Mouse (Mus musculus) cerebellum, postnatal 10 days (tissue): ENCODE measurements around the gene Ciz1.
"Not testable (repeated sequence)": the region's sequence is repeated elsewhere in the genome, so short reads cannot be mapped to it uniquely, and the experiment has no call there.

Experiments
- DNase-seq, 2 experiments: peaks; one replicate each; pipeline ENCODE4 v3.0.0; 2021; ENCODE audit warnings: mixed read lengths in 2 of 2

Ciz1 gene

GRCm38 (mm10) chr2:32347019-32347418 is 5.1 kb upstream of the Ciz1 start:
- no peak for DNase-seq

- DNase-seq: peak; percentile 64 to 74
Measured at GRCm38 (mm10) chr2:32348311-32348710, 3.8 kb upstream of the Ciz1 start.

DNA sequence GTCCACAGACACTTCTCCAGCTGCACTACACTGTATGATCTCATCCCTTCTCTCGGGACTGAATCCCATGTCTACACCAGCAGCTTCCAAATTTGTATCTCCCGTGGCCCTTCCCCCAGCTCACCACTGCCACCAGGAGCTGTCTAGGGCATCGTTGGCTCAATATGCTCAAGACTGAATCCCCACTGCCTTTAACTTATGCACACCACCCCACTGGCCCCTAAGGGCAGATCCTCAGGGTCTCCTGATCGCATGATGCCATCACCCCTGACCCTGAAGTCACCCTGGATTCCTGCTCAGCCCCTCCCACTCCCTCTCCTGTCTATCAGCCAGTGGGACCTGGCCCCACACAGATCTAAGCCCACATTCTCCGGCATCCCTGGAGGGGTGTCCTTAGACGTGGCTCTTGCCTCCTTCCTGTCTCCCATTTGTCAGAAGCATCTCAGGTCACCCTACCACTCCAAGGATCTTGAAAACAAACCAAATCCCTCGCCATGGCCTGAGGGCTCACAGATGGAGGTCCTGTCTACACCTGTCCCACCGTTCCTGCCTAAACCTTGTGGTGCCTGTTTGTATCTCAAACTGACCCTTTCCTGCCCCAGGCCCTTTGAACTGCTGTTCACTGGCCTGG is 2.4 kb upstream of the Ciz1 start:
- DNase-seq: no peak

DNA sequence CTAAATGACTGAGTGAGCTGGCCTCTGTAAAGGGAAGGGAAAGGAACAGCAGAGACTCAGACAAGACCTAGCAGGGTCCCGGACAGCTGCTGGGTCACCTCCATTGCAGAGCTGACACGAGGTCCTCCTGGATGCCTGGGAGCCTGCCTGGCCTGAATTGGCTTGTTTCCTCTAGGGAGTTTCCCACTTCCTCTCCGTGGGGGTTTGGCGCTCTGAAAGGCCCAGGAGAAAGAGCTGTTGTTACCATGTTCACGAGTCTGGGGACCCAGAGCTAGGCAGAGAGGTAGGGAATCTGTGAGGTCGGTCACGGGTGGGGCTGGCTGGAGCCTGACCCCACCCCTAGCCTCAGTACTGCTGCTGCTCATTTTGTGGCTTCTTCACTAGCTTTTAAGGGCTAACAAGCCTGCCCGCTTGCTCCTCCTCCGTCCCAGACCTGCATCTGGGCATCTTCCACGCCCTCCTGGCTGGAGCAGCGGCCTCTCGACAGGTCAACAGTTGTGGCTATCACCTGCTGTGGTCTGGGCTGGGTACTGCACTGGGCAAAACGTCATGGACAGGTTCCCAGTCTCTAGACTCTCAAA is 1.6 kb upstream of the Ciz1 start:
- DNase-seq: peak in 1 of 2 experiments; percentile 45

GRCm38 (mm10) chr2:32351471-32351961 is 611 bp upstream of the Ciz1 start:
- peak; percentile 50 to 60 for DNase-seq

DNA sequence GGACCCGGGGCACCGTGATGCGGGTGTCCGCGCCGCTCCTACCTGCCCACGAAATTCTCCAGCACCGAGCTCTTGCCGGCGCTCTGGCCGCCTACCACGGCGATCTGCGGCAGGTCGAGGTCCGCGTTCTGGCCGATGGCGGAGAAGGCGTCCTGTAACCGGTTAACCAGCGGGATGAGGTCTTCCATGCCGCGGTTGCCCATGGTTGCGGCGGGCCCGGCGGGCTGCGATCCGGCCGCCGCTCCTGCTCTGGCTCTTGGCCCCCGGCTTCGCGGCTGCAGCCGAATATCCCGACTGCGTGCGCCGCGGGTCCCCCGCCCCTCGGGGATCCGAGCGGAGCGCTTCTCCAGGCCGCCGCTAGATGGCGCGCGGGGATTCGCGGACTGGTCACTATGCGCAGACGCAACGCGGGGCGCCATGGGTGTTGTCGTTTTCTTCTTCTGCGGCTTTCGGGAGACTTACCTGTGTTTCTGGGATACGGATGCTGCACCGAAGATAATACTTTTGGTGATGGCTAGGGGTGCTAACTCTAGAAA is 948 bp downstream of the Ciz1 start, which contains the start of gene Dnm1:
Dnm1 (minus strand) TSS at position 332 of the 536 bp plus-strand sequence.
- DNase-seq: peak; percentile 97 to 98

- no peak for DNase-seq
Measured at GRCm38 (mm10) chr2:32353836-32354235, 1.7 kb downstream of the Ciz1 start.

DNA sequence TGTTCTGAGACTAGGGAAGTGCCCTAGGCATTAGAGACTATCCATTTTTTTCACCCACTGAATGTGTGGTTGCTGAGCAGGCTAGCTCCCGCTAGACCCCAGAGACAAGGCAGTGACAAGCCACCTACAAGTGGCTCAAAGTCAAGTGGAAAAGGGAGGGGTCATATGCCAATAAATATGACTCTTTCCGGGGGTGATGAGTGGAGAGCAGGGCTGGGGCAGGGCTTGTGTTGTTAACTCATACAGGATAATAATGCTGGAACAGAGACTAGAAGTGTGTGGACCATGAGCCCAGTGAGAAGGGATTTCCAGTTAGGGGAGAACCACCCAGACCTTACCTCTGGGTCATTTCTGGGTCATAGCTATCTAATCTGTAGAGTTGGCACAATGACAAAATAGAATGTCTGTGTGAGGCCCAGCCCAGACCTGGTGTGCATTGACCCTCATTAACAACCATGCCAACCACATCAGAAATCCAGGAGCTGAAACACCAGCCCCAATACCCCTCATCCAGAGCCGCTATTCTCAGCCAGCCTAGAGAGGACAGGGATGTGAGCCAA is 2.3 kb downstream of the Ciz1 start:
- no peak for DNase-seq

DNA sequence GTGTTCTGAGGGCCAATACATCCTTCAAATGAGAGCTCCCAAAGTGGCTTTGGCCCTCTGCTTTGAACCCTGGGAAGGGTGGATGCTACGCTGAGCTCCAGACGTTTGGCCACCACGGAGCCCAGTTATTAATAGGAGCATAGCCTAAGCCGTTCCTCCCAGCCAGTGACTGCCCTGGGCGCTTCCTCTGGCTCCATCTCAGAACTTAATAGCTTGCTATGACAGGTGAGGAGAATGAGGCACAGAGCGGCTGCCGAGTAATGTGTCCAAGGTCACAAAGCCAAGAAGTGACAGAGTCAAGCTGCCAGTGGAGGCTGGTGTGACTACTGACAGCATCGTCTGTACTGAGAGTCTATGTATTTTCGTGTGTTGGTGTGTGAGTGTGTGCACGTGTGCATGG is 4.1 kb downstream of the Ciz1 start:
- no peak for DNase-seq

DNA sequence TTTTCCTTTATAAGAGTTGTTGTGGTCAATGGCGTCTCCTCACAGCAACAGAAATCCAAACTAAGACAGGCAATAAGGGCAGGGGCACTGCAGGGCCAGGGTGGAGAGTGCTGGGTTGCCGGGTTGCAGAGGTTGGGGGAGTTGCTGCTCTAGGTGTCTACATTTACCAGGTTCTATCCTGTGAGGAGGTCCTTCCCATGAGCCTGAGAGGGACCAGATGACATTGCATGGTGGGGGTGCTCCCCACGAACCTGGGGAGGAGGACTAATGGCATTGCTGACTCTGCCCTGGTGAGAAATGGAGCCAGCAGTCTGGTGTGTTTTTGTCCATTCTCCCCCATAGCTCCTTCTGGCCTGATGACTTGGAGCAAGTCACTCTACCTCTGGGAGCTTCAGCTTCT is 5.6 kb downstream of the Ciz1 start:
- DNase-seq: no peak

DNA sequence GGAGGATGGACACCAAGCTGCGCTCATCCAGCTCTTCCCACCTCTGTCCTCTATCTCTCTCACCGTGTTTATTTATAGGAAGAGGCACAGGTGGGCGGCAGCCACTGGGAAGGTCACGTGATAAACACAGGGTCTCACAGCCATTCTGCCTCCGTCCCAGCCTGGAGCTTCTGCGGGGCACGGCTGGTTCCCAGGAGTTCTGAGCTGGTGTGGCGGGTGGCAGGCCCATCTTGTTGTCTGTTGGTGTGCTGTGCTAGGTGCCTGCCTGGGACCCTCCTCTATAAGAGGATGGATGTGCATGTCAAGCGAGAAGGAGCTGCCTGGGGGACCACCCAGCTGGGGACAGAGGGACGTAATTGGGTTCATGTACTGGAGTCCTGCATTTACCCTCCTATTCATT is 6.3 kb downstream of the Ciz1 start:
- no peak for DNase-seq

- peak; percentile 75 to 76 for DNase-seq
Measured at GRCm38 (mm10) chr2:32360741-32361140, 8.6 kb downstream of the Ciz1 start.

DNA sequence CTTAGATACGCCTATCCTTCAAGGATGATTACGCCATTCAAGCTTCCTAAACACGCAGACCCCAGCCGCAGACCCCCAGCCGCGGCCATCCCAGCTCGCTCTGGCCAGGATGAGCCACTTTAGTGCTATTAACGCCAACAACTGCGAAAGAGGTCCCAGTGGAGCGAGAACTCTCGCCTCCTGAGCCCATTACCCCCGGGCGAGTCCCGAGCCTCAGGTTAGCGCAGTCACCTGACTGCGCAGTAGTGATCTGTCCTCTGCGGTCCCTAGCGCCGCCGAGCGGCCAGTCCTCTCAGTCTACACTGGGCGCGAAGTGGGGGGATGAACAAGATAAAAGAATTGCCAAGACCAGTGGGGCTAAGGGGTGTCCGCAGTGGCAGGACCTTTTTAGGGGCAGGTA is 9.3 kb downstream of the Ciz1 start:
- DNase-seq: peak; percentile 82 to 86

DNA sequence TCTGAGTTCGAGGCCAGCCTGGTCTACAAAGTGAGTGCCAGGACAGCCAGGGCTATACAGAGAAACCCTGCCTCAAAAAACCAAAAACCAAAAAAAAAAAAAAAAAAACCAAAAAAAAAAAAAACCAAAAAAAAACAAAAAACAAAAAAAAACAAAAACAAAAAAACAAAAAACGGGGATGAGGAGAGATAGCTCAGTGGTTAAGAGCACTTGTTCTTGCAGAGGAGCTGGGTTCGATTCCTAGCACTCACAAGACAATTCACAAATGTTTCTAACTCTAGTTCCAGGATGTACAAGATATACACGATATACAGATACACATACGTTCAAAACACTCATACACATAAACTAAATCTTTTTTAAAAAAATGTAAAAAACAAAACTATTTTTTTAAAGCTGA is 10.1 kb downstream of the Ciz1 start:
- not testable (repeated sequence) for DNase-seq

DNA sequence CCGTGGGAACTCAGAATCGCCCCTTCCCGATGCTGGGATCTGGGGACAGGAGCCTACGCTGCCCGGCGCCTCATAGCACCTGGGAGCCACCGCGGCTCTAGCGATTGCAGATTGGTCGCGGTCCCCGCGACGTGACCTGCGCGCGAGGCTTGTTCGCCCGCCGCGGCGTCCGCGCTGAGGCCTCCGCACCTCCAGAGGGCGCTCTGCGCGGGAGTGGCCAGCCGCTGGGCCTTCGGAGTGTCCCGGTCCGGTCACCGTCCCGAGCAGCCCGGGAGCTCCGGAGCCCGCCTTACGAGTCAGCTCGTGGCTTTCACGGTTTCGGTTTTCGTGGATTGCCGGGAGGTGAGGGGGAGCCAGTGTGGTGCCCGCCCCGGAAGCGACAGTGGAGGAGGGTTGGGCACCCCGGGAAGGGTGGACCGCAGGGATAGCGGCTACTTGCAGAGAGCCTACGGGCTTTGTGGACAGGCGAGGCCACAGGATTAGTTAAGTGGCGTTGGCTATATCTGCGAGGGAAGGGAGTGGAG is 10.8 kb downstream of the Ciz1 start:
- peak; percentile 97 for DNase-seq

DNA sequence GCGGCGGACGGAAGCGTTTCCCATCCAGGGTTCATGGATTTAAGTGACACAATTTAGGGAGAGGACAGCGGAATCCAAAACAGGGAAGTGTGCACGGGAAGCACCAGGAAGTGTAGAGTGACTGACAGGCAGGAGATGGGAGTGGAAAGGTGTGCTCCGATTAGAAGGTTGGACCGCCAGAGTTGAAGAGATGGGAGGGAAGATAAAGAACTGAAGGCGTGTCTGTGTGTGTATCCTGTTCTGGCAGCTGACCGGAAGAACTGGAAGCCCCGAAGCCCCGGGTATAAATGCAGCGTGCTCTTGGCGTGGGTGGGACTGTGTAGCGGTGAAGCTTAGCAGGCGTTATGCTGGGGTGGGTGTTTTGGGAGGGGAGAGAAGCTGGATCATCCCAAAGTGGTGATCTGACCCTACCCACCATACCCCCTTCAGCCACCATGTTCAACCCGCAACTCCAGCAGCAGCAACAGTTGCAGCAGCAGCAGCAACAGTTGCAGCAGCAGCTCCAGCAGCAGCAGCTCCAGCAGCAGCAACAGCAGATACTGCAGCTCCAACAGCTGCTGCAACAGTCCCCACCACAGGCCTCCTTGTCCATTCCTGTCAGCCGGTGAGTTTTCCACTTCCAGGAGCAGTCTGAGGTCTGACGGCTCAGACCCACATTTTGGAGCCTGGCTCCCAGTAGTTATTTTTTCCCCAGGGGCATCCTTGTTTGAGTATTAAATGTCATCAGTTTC is 11.4 kb downstream of the Ciz1 start:
- no peak for DNase-seq

GRCm38 (mm10) chr2:32364121-32364520 is 12.0 kb downstream of the Ciz1 start:
- DNase-seq: no peak

DNA sequence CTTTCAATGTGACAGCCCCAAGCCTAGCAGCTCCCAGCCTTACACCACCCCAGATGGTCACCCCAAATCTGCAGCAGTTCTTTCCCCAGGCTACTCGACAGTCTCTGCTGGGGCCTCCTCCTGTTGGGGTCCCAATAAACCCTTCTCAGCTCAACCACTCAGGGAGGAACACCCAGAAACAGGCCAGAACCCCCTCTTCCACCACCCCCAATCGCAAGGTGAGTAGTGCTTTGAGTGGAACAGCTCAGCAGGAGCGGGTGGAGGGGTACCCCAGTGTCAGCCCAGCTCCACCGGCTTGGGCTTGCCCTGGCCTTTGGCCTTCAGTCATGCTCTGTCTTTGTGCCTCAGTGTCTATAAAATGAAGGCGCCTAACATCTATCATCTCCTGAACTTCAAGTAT is 15.2 kb downstream of the Ciz1 start:
- DNase-seq: no peak

DNA sequence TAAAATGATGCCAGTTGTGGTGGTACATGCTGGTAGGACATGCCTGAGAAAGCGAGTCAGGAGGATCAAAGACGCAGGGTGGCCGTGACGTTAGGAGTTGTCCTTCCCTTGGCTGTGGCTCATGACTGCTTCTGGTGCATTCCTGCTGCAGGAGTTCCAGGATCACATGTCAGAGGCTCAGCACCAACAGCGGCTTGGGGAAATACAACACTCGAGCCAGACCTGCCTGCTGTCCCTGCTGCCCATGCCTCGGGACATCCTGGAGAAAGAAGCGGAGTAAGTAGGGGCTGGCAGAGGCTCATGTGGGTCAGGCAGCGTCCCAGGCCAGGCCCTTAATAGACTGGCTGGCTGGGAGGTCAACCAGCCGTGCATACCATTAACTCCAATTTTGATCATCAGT is 22.1 kb downstream of the Ciz1 start:
- no peak for DNase-seq

- no peak for DNase-seq
Measured at GRCm38 (mm10) chr2:32375317-32375940, 23.3 kb downstream of the Ciz1 start.

- DNase-seq: no peak
Measured at GRCm38 (mm10) chr2:32376963-32377362, 24.8 kb downstream of the Ciz1 start.

- DNase-seq: peak in 1 of 2 experiments; percentile 38
Measured at GRCm38 (mm10) chr2:32380001-32380500, 27.9 kb downstream of the Ciz1 start.
